Mouse (Mus musculus) stomach, adult 2 months (tissue): Measurements from ENCODE around the gene Gm26602. TPM values are rescaled to one million over a fixed set of nuclear protein-coding genes. Genes with fewer than 3 reads are reported as not detected.

ENCODE experiments used
- polyA plus RNA-seq: library from polyadenylated mRNA; depleted of rRNA; stranded (reverse); fragments of >200 nt; gene quantifications from 2 replicates; pipeline ENCODE4 v1.2.3, GENCODE M21; 2012; rRNA removed

Gm26602 gene
- not detected in 2 replicates for polyA plus RNA-seq

DNA sequence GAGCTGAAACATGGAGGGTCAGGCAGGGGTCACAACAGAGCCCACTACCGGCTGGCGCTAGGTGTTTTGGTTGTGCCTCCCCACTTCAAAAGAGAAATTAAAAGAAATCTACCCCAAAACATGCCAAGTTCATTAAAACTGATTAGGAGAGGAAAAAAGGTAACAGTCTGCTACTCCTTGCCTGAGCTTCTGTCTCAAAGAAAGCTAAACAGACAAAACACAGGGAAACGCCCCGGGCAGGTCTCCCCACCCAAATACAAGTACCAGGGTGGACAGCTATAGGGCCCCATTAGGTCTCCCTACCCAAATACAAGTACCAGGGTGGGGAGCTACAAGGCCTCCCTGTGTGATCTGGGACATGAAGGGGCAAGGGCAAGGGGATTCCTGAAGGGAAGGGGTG lies at the start of gene Gm26602:
Gene Gm26602, plus strand, starts transcription at position 301 of the 400 bp plus-strand sequence.

GRCm38 (mm10) chr10:79874290-79874862 lies 36.3 kb upstream of the Gm26602 start, which contains the start of the genes Prtn3 and Plppr3:
Prtn3 (plus strand) TSS chr10:79874476.
Plppr3 (minus strand) TSS chr10:79874634.

GRCm38 (mm10) chr10:79886054-79886453 lies 24.6 kb upstream of the Gm26602 start, which contains the start of gene Elane:
Elane (plus strand) TSS chr10:79886247.

GRCm38 (mm10) chr10:79890670-79891069 lies 20.0 kb upstream of the Gm26602 start, which contains the start of gene Cfd:
Cfd (plus strand) TSS chr10:79890853.

DNA sequence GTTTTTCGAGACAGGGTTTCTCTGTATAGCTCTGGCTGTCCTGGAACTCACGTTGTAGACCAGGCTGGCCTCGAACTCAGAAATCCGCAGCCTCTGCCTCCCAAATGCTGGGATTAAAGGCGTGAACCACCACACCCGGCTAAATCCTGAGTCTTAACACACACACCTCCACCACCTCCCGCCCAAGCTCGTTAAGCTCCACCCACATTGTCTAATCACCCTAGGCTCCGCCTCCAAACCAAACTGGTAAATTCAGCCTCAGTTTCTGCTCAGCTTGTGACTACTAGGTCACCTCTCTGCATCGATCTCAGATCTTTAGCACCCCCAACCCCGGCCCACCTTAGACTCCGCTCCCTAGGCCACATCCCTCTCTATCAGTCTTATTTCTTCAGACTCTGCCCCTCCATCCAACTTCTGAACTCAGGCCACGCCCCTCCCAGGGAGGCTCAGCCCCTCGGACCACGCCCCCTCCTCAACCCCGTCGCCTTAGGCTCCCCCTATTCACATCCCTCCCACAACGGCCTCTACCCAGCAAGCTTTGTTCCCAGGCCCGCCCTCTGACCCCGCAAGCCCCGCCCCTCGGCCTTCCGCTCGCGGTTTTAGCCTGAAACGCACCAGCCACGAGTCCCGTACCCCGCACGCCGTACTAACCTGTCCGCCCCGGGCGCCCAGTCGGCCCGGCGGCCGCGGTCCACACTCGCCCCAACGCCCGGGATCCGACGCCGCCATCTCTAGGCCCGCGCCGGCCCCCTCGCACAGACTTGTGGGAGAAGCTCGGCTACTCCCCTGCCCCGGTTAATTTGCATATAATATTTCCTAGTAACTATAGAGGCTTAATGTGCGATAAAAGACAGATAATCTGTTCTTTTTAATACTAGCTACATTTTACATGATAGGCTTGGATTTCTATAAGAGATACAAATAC lies 2.2 kb upstream of the Gm26602 start, which contains the start of gene Med16:
Gene Med16, minus strand, starts transcription at position 757 of the 925 bp plus-strand sequence.

DNA sequence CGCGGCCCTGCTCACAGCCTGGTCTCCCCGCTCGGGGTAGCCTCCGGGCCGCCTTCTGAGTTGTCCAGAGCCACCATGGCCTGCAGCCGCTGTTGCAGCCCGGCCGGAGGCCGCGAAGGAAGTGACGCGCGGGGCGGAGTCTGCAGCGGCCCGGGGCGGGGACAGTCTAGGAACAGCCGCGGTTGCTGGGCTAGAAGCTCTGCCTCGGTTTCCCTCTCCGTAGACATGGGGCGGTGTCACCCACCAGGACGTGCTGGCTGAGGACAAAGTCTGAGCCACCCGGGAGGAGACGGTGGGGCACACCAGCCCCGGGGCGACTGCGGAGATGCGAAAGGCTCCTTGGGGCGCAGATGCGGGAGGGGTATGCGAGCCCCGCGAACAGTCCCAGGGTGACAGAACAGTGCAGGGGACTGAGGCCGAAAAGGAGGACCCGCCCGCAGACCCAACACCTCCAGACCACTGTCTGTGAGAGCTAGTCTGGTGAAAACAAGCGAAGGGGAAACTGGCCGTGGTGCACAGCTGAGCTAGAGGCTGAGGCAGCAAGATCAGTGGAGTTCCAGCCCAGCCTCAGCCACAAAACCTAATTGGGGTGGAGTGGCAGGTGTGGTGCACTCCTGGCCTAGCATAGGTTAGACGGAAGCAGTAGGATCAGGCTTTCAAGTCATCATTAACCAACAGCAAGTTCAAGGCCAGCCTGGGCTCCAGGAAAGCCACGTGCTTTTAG lies 6.3 kb downstream of the Gm26602 start, which contains the start of gene Kiss1r:
Gene Kiss1r, plus strand, starts transcription at position 164 of the 724 bp plus-strand sequence.

DNA sequence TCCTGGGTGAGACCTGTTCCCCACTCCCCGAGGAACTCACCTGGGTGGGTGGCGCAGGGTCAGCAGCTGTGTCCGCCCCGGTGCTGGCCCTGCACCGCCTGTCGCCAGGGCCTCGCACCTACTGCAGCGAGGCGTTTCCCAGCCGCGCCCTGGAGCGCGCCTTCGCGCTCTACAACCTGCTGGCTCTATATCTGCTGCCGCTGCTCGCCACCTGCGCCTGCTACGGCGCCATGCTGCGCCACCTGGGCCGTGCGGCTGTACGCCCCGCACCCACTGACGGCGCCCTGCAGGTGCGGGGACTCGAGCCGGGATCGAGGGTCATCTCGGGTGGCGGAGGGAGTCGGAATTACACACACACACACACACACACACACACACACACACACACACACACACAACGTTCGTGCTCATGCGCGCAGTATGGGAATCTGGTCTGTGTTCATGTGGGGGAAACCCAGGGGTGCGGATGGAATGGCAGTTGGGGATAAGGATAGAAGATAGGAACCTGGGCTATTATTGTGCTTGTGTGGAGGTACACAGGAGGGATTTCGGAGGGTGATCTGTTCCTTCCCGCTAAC lies 10.4 kb downstream of the Gm26602 start, which contains the start of gene R3hdm4:
Gene R3hdm4, minus strand, starts transcription at position 251 of the 578 bp plus-strand sequence.

GRCm38 (mm10) chr10:79926491-79927323 lies 16.1 kb downstream of the Gm26602 start, which contains the start of gene Arid3a:
Arid3a (plus strand) TSS chr10:79927043.

DNA sequence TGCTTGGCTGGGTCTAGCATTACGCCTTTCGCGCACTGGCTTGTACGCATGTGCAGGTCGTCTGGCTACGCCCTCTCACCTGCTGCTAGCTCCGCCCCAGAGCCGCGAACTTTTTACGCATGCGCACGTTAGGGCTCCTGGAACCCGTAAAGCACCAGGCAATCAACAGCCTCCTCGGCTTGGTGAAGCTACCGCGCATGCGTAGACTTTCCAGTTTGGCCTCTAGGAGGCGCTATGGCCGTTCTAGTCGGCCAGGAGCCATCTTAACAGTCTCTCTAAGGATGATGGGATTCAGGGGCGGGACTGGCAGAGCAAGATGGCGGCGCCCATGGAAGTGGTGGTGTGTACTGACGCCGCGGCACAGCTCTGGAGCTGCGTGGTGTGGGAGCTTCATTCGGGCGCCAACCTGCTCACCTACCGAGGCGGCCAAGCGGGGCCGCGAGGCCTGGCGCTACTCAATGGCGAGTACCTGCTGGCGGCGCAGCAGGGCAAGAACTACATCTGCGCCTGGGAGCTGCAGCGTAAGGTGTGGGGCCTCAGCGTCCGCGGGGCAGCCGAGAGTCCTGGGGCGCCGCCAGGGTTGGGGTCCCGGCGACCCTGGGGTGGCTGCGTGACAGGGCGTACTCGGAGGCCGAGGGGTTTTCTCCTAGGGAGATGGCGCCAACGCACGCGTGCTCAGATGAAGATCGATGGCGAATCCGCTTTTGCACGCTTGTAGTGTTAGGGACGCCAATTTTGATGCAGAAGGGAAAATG lies 49.4 kb downstream of the Gm26602 start, which contains the start of gene Wdr18:
Gene Wdr18, plus strand, starts transcription at position 306 of the 755 bp plus-strand sequence.

Other genes starting within 250 kb of the Gm26602 start
- 2.3 and 3.5 TPM in 2 replicates for gene Madcam1, start 246.3 kb upstream of the Gm26602 start, polyA plus RNA-seq
- 46.3 and 70.6 TPM in 2 replicates for gene Tpgs1, start 241.5 kb upstream of the Gm26602 start, polyA plus RNA-seq
- 128 and 187 TPM in 2 replicates for gene Cdc34, start 228.7 kb upstream of the Gm26602 start, polyA plus RNA-seq
- gene Gzmm, start 221.8 kb upstream of the Gm26602 start, polyA plus RNA-seq: 0.40 and 0.49 TPM in 2 replicates
- gene Bsg, start 206.4 kb upstream of the Gm26602 start, polyA plus RNA-seq: 297 and 403 TPM in 2 replicates
- 4.5 and 13.1 TPM in 2 replicates for gene Hcn2, start 194.2 kb upstream of the Gm26602 start, polyA plus RNA-seq
- 31.4 and 34.4 TPM in 2 replicates for gene Polrmt, start 164.3 kb upstream of the Gm26602 start, polyA plus RNA-seq
- 1.4 and 3.3 TPM in 2 replicates for gene Fgf22, start 155.8 kb upstream of the Gm26602 start, polyA plus RNA-seq
- gene Rnf126, start 143.9 kb upstream of the Gm26602 start, polyA plus RNA-seq: 95.5 and 175 TPM in 2 replicates
- gene Fstl3, start 133.6 kb upstream of the Gm26602 start, polyA plus RNA-seq: 20.3 and 35.5 TPM in 2 replicates
- gene Prss57, start 119.9 kb upstream of the Gm26602 start, polyA plus RNA-seq: 0.06 TPM in 1 of 2 replicates, not detected in the other
- 22.1 and 34.0 TPM in 2 replicates for gene Palm, start 117.3 kb upstream of the Gm26602 start, polyA plus RNA-seq
- gene Misp, start 89.9 kb upstream of the Gm26602 start, polyA plus RNA-seq: 27.0 and 27.4 TPM in 2 replicates
- gene Ptbp1, start 56.4 kb upstream of the Gm26602 start, polyA plus RNA-seq: 94.3 and 115 TPM in 2 replicates
- 0.53 and 0.74 TPM in 2 replicates for gene Prtn3, start 36.4 kb upstream of the Gm26602 start, polyA plus RNA-seq
- gene Plppr3, start 36.2 kb upstream of the Gm26602 start, polyA plus RNA-seq: 1.6 and 2.0 TPM in 2 replicates
- 0.06 TPM in 1 of 2 replicates, not detected in the other for gene Elane, start 24.6 kb upstream of the Gm26602 start, polyA plus RNA-seq
- gene Cfd, start 20.0 kb upstream of the Gm26602 start, polyA plus RNA-seq: 72.2 and 178 TPM in 2 replicates
- gene Med16, start 1.9 kb upstream of the Gm26602 start, polyA plus RNA-seq: 32.6 and 42.6 TPM in 2 replicates
- gene Kiss1r, start 6.1 kb downstream of the Gm26602 start, polyA plus RNA-seq: 7.4 and 9.7 TPM in 2 replicates
- 255 and 260 TPM in 2 replicates for gene R3hdm4, start 10.4 kb downstream of the Gm26602 start, polyA plus RNA-seq
- 7.4 and 10.0 TPM in 2 replicates for gene Arid3a, start 16.2 kb downstream of the Gm26602 start, polyA plus RNA-seq
- gene Wdr18, start 49.3 kb downstream of the Gm26602 start, polyA plus RNA-seq: 24.7 and 30.0 TPM in 2 replicates
- 0.12 TPM in 1 of 2 replicates, not detected in the other for gene Grin3b, start 59.9 kb downstream of the Gm26602 start, polyA plus RNA-seq
- 256 and 400 TPM in 2 replicates for gene Tmem259, start 73.5 kb downstream of the Gm26602 start, polyA plus RNA-seq
- gene Cnn2, start 77.7 kb downstream of the Gm26602 start, polyA plus RNA-seq: 68.4 and 74.9 TPM in 2 replicates
- gene Abca7, start 85.6 kb downstream of the Gm26602 start, polyA plus RNA-seq: 14.0 and 17.3 TPM in 2 replicates
- 6.0 and 9.1 TPM in 2 replicates for gene Arhgap45, start 105.8 kb downstream of the Gm26602 start, polyA plus RNA-seq
- 51.4 and 57.1 TPM in 2 replicates for gene Polr2e, start 128.9 kb downstream of the Gm26602 start, polyA plus RNA-seq
- 404 and 629 TPM in 2 replicates for gene Gpx4, start 136.3 kb downstream of the Gm26602 start, polyA plus RNA-seq
- gene Sbno2, start 194.7 kb downstream of the Gm26602 start, polyA plus RNA-seq: 25.7 and 25.9 TPM in 2 replicates
- 89.6 and 104 TPM in 2 replicates for gene Stk11, start 204.9 kb downstream of the Gm26602 start, polyA plus RNA-seq
- 2,554 and 5,321 TPM in 2 replicates for gene Atp5d, start 227.8 kb downstream of the Gm26602 start, polyA plus RNA-seq
- 18.7 and 25.0 TPM in 2 replicates for gene Cbarp, start 230.0 kb downstream of the Gm26602 start, polyA plus RNA-seq
- 112 and 128 TPM in 2 replicates for gene Midn, start 237.4 kb downstream of the Gm26602 start, polyA plus RNA-seq